Mouse (Mus musculus): ENCODE data around the gene Kctd19.

The Kctd19 gene

DNA sequence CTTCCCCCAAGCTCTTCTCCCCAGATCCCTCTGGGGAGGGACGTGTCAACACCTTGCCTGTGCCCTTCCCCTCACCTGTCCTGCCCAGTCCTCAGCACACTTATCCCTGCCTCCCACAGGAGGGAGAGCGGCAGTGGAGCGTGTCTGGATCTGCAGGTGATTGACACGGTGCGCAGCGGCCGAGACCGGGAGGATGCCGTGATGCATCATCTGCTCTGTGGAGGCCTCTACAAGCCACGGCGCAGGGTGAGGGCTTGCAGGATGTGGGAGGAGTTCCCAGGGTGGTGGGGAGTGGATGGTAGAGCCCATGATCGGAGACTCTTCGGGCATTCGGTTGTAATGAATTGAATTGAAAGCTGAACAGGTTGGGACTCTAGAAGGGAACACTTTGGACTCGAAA lies 54.1 kb downstream of the Kctd19 start:
- DNase-seq (ENCODE audit: low spot score), result no peak

- no peak for DNase-seq (ENCODE audit: low spot score)
Observed at GRCm38 (mm10) chr8:105356681-105357080, 56.6 kb downstream of the Kctd19 start.

DNA sequence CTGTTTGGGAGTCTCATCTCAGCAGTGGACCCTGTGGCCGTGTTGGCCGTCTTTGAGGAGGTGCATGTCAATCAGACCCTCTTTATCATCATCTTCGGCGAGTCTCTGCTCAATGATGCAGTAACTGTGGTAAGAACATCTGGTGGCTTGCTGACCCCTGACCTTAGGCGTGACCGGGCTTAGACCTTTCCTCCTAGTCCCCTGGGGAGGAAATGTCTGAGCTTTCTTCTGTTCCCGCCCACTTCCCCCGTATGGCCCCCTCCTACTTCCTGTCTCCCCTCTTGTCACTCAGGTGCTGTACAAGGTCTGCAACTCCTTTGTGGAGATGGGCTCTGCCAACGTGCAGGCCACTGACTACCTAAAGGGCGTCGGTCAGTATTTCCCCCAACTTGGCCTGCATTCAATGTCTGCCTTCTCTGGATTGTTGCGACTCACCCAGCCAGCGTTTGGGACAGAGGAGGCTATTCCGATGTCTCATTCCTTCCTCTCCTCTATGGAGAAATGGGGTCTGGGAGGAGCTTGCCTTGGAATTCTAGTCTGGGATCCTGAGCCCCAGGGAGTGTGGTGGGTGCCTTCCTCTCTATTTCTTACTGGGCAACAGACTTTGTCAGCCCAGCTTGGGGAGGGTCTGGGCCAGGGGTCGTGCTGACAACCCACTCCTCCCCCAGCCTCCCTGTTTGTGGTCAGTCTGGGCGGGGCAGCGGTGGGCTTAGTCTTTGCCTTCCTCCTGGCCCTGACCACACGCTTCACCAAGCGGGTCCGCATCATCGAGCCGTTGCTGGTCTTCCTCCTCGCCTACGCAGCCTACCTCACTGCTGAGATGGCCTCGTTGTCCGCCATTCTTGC lies 57.9 kb downstream of the Kctd19 start:
- DNase-seq (ENCODE audit: low spot score), result no peak

DNA sequence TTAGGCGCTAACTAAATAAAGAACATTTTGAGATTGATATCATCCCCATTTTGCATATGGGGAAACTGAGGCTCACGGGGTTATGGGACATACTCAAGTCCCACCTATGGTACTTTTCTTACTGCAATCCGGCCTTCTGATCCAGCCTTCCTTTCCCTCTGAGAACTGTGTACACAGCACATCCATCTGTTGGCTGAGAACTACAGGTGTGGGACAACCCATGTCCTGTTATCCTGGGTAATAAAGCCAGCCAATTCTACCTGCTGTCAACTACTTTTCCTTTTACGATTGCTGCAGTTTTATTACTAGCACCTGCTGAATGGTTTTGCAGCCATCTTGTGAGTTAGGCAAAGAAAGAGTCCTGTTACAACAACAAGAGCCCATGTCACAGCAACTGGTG lies 58.8 kb downstream of the Kctd19 start:
- no peak for DNase-seq (ENCODE audit: low spot score)

GRCm38 (mm10) chr8:105353583-105354135 lies 59.6 kb downstream of the Kctd19 start:
- DNase-seq (ENCODE audit: low spot score), result no peak

DNA sequence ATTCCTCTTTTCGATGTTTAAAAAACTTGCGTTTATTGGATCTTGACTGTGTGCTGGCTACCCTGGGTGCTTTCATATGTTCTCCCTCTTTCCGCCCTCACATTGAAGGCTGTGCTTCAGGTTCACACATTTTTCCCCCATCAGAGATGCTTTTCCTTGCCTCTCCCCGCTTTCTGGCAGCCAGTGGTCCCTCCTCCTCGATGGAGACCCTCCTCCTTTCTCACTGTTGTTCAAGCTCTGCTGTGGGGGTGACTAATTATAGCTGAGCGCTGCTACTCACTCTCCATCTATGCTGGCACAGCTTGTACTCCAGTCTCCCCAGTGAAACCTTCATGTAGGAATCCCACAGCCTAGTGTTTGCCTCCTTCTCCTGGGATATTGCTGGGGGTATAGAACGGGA lies 63.1 kb downstream of the Kctd19 start:
- no peak for DNase-seq (ENCODE audit: low spot score)

- DNase-seq (ENCODE audit: low spot score), result no peak
Observed at GRCm38 (mm10) chr8:105349096-105349771, 64.1 kb downstream of the Kctd19 start.

GRCm38 (mm10) chr8:105348450-105349095 lies 64.7 kb downstream of the Kctd19 start, which contains the start of gene Slc9a5:
TSS of gene Slc9a5 (plus strand) at chr8:105348843.
- no peak for DNase-seq (ENCODE audit: low spot score)

DNA sequence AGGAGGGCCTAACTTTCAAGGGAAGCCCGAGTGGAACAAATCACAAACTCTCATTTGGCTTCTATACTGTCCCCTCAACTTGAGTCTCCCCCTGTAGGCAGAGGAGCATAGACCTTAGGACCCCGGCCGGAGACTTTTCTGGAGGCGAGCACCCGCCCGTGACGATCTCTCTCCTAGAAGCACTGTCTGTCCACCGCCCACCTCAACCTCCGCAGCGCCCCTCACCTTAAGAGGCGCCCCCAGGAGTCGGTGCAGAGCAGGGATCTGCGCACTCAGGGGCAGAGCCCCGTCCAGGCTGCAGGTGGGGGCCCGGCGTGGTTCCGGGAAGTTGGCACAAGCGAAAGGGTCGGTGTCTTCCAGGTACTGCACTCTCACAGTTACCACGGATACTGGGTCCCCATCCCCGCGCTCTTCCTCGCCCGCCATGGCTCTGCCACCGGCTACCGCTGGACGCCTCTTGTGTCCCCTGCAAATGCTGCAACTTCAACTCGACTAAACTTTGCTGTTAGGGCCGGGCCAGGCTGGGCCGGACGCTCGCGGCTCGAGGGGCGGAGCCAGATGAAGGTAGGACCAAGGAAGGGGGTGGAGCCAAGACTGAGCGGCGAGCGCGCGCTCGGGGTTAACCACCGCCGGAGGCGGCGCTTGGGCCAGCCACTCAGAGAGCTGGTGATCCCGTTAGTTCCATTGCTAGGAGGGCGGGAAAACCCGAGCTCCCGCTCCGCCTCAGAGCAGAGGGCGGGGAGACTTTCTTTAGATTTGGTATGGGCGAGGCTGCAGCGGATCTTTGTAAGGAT lies 65.7 kb downstream of the Kctd19 start, which contains the start of gene Fhod1:
Gene Fhod1 (minus strand): TSS at position 526 of the 794 bp plus-strand sequence.
- DNase-seq (ENCODE audit: low spot score), result peak; percentile 97

- DNase-seq (ENCODE audit: low spot score), result peak; percentile 85
Observed at GRCm38 (mm10) chr8:105346611-105347427, 66.5 kb downstream of the Kctd19 start.

- peak; percentile 64 for DNase-seq (ENCODE audit: low spot score)
Observed at GRCm38 (mm10) chr8:105345061-105345975, 68.0 kb downstream of the Kctd19 start.

GRCm38 (mm10) chr8:105343791-105344574 lies 69.3 kb downstream of the Kctd19 start:
- peak; percentile 50 for DNase-seq (ENCODE audit: low spot score)

DNA sequence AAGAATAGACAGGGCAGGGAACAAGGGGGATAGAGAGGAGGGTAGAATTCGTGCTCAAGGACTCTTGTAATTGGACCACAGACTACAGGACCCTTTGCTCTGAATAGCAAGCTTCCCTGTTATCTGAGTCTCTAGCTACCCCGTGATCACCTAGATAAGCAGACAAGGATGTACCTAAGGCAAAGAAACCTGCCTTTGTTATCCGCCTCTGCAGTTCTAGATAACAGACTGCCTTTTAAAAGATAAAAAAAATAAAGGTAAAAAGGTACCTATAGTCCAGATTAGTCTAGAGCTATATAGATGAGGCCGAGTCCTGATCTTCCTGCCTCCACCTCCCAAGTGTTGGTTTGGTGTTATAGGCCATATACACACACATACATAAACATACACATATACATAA lies 70.5 kb downstream of the Kctd19 start:
- DNase-seq (ENCODE audit: low spot score), result no peak

DNA sequence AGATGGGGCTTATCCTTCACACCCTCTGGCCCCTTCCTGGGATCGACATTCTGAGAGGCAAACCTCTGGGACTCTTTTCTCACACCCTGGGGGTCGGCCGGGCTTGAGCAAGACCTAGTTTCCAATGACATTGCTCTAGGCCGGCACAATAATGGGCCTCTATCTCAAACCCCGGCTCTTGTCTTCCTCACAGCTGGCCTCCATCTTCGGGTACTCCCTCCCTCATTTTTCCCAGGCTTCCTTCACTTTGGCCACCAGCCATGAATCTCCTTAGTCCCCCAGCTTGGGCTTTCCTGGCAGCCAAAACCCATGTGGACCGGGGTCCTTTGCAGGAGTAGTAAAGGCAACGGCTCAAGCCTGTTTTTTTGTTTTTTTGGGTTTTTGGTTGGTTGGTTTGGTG lies 71.9 kb downstream of the Kctd19 start:
- DNase-seq (ENCODE audit: low spot score), result peak; percentile 76

- peak; percentile 89 for DNase-seq (ENCODE audit: low spot score)
Observed at GRCm38 (mm10) chr8:105339886-105340635, 73.2 kb downstream of the Kctd19 start.

DNA sequence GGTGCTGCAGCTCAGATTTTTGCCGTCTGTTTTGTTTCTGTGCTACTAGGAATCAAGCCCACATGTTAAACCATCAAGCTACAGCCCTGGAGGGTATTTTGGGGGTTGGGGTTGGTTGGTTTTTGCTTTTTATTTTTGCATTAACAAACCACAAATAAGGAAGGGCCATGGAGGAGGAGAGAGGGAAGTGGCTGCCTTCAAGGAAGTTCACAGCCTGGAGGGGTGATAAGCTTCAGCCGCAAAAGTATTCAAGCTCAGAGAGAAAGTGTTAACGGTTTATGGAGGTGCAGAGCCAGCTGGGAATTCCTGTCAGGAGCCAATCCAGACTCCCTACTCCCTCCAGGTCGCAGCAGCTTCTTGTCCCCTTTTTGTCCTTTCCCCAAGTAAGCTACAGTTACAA lies 74.3 kb downstream of the Kctd19 start:
- DNase-seq (ENCODE audit: low spot score), result no peak

GRCm38 (mm10) chr8:105336373-105337130 lies 76.8 kb downstream of the Kctd19 start:
- DNase-seq (ENCODE audit: low spot score), result no peak

All from lung, postnatal 25 days (tissue).